Mouse (Mus musculus) gastrocnemius, adult 2 months (tissue): ENCODE results near the gene Mark1. TPM values are rescaled to one million over a fixed set of nuclear protein-coding genes. Genes with fewer than 3 reads are reported as not detected.

Experiments used
- DNase-seq: peaks from one replicate; pipeline ENCODE4 v3.0.0; 2022
- H3K27ac ChIP-seq: fragments of 200-600 bp; 2 replicates; pipeline ENCODE4 v1.8.1; 2022; ENCODE audit warnings: mild to moderate bottlenecking
- H3K4me3 ChIP-seq: fragments of 200-600 bp; 2 replicates; pipeline ENCODE4 v1.8.1; 2022; ENCODE audit warnings: mild to moderate bottlenecking, moderate library complexity
- CTCF ChIP-seq: fragments of 200-600 bp; IDR thresholded peaks from 2 replicates; pipeline ENCODE4 v1.8.1; 2022; ENCODE audit warnings: antibody characterized with exemption, mild to moderate bottlenecking, moderate library complexity
- intact Hi-C: fragments of 180-260 bp; cut with DNase I; formaldehyde crosslinking; loops from one replicate; pipeline ENCODE4 v1.15.1; 2025
- total RNA-seq, 2 experiments: library from RNA; stranded (reverse); gene quantifications; 2 replicates each; pipeline ENCODE4 v1.2.3; 2021

Gene Mark1
- total RNA-seq, 2 experiments from 2014 or later: 2.4 to 2.8 TPM

GRCm38 (mm10) chr1:184853922-184854321 lies 145.4 kb downstream of the Mark1 start:
- TF ChIP-seq CTCF: no peak
- Histone ChIP-seq H3K4me3 (peak overlapping the region; percentile 64), H3K27ac (peak overlapping the region; percentile 82)
- no peak for DNase-seq
- intact Hi-C loops: loop anchor here (2.0 kb wide), 3 partner anchors 29 to 341 kb away; partner anchors contain the start of gene C130074G19Rik

- peak; percentile 85 for DNase-seq
- Histone ChIP-seq H3K4me3 (peak overlapping the region; percentile 64), H3K27ac (peak overlapping the region; percentile 82)
- TF ChIP-seq CTCF: peak; percentile 92; the same call in 1 of the 2 replicates
- intact Hi-C loops: loop anchor here (2.0 kb wide), 3 partner anchors 29 to 341 kb away; partner anchors contain the start of gene C130074G19Rik
Measured at GRCm38 (mm10) chr1:184853339-184853738, 146.0 kb downstream of the Mark1 start.

- TF ChIP-seq CTCF: peak; percentile 75
- peak; percentile 81 for DNase-seq
- Histone ChIP-seq H3K4me3 (peak overlapping the region; percentile 62), H3K27ac (peak overlapping the region; percentile 82)
- intact Hi-C loops: loop anchor here (2.0 kb wide), 3 partner anchors 27 to 343 kb away; partner anchors contain the start of gene C130074G19Rik
Measured at GRCm38 (mm10) chr1:184851741-184852618, 147.4 kb downstream of the Mark1 start.

GRCm38 (mm10) chr1:184851166-184851565 lies 148.2 kb downstream of the Mark1 start:
- H3K4me3 ChIP-seq: peak overlapping the region; percentile 62
- intact Hi-C loops: no loop called here

GRCm38 (mm10) chr1:184846973-184847372 lies 152.4 kb downstream of the Mark1 start:
- no peak for TF ChIP-seq CTCF
- intact Hi-C loops: no loop called here
- Histone ChIP-seq H3K4me3 (no peak overlapping the region), H3K27ac (no peak overlapping the region)
- no peak for DNase-seq

More at GRCm38 (mm10) chr1:184851166-184851565, 148.2 kb downstream of the Mark1 start:
- H3K27ac ChIP-seq: peak overlapping the region; percentile 82
- TF ChIP-seq CTCF: no peak
- DNase-seq: peak; percentile 14

Other genes starting within 250 kb of the Mark1 start
- not detected for gene Marc1, start 188.3 kb downstream of the Mark1 start, total RNA-seq
- gene Marc2, start 153.1 kb downstream of the Mark1 start, total RNA-seq: 100 to 1,000 TPM; 126 to 170 TPM
- 10 to 100 TPM in 1 of 2 experiments, 1 to 10 TPM in 1; 7.1 to 10.1 TPM for gene C130074G19Rik, start 116.4 kb downstream of the Mark1 start, total RNA-seq
- 10 to 100 TPM; 18.1 to 18.5 TPM for gene Rab3gap2, start 204.5 kb upstream of the Mark1 start, total RNA-seq